Comparison of ENCODE assay signal across 18 mouse cellular contexts in genomic region chr14:60559376-60559775, GRCm38 (mm10).
DNase-seq lines count a peak whose midpoint lies in the region; ATAC-seq and TF ChIP-seq lines count a peak whose summit lies in the region.
"Had no signal": no experiment of that assay in that cellular context is flagged by ENCODE, and none has a peak within 500 bp of the region (broad histone marks: within the 10 kb centered on the region; RNA-seq: fewer than 3 reads in every experiment).

No protein-coding gene starts in this region.

- H3K36me3 ChIP-seq in heart, adult 2 months (ENCODE audit: control insufficient read depth, insufficient read depth, low read length), result no peaks in the 10 kb centered on the region
- H3K36me3 ChIP-seq in limb, embryonic 14.5 days (ENCODE audit: control insufficient read depth, insufficient read depth, low read length), result no peaks in the 10 kb centered on the region
- no peaks in the 10 kb centered on the region for H3K36me3 ChIP-seq in limb, embryonic 10.5 days
- H3K36me3 ChIP-seq: embryonic facial prominence, embryonic 13.5 days; forebrain, embryonic 15.5 days; heart, embryonic 10.5 days; intestine, embryonic 15.5 days had no signal

- no peaks in the 10 kb centered on the region for H3K9me3 ChIP-seq in limb, embryonic 14.5 days (ENCODE audit: control insufficient read depth, low read length)
- H3K9me3 ChIP-seq in limb, embryonic 10.5 days (replicated peaks), result no peaks in the 10 kb centered on the region
- H3K9me3 ChIP-seq: forebrain, embryonic 15.5 days; heart, embryonic 10.5 days; intestine, embryonic 15.5 days had no signal

- no peaks in the 10 kb centered on the region for H3K79me2 ChIP-seq in heart, adult 2 months (replicated peaks; ENCODE audit: control insufficient read depth, insufficient read depth, low read length)

- H3K27me3 ChIP-seq in heart, adult 2 months (ENCODE audit: control insufficient read depth, insufficient read depth, low read length), result no peaks in the 10 kb centered on the region
- H3K27me3 ChIP-seq in limb, embryonic 14.5 days (ENCODE audit: control insufficient read depth, insufficient read depth, low read length), result no peaks in the 10 kb centered on the region
- no peaks in the 10 kb centered on the region for H3K27me3 ChIP-seq in limb, embryonic 10.5 days (ENCODE audit: low read depth, poor library complexity, severe bottlenecking)
- H3K27me3 ChIP-seq: CH12.LX; embryonic facial prominence, embryonic 13.5 days; forebrain, embryonic 15.5 days; intestine, embryonic 15.5 days had no signal

- H3K4me3 ChIP-seq in heart, adult 2 months, result no peak overlapping the region
- H3K4me3 ChIP-seq in limb, embryonic 14.5 days (replicated peaks; ENCODE audit: low read length), result no peak overlapping the region
- no peak overlapping the region for H3K4me3 ChIP-seq in limb, embryonic 10.5 days
- H3K4me3 ChIP-seq: embryonic facial prominence, embryonic 13.5 days; erythroblast, embryonic 14.5 days; forebrain, embryonic 15.5 days; heart, embryonic 10.5 days; intestine, embryonic 15.5 days had no signal

- DNase-seq in embryo, embryonic 11 days, result peak; percentile 27
- no peak for DNase-seq in embryo, embryonic 9.5 days (ENCODE audit: extremely low spot score)
- DNase-seq in heart, adult 2 months, result no peak
- no peak for DNase-seq in heart, postnatal 4 days
- DNase-seq in limb, embryonic 14.5 days (ENCODE audit: low spot score), result peak; percentile 45
- no peak for DNase-seq in limb, embryonic 10.5 days (ENCODE audit: low spot score)
- no peak for DNase-seq in testis, postnatal 14 days (ENCODE audit: low spot score)
- no peak for DNase-seq in cerebellum, adult 9-11 months
- DNase-seq: adrenal gland, adult 8-10 months; cerebellum, adult 2 months; gastrocnemius, postnatal 14 days had no signal

- H3K9ac ChIP-seq in heart, adult 2 months (ENCODE audit: low read depth, low read length), result no peak overlapping the region
- H3K9ac ChIP-seq in limb, embryonic 14.5 days (ENCODE audit: low read depth, low read length, severe bottlenecking), result no peak overlapping the region
- H3K9ac ChIP-seq: embryonic facial prominence, embryonic 13.5 days; forebrain, embryonic 15.5 days; hindbrain, embryonic 14.5 days; intestine, embryonic 15.5 days had no signal

- no peak for ATAC-seq in limb, embryonic 14.5 days (ENCODE audit: low FRiP score, low read depth)
- ATAC-seq: forebrain, embryonic 15.5 days; intestine, embryonic 15.5 days had no signal

- peak overlapping the region; percentile 15; the same call in 1 of the 2 replicates for H3K27ac ChIP-seq in heart, adult 2 months
- H3K27ac ChIP-seq in limb, embryonic 14.5 days (replicated peaks; ENCODE audit: low read depth, low read length), result no peak overlapping the region
- H3K27ac ChIP-seq in limb, embryonic 10.5 days, result no peak overlapping the region
- H3K27ac ChIP-seq: embryonic facial prominence, embryonic 13.5 days; forebrain, embryonic 15.5 days; heart, embryonic 10.5 days; hindbrain, embryonic 14.5 days; intestine, embryonic 15.5 days had no signal

- peaks cover 3% of the 10 kb centered on the region for H3K4me1 ChIP-seq in heart, adult 2 months (ENCODE audit: control insufficient read depth, insufficient read depth, low read length)
- peaks cover 8% of the 10 kb centered on the region for H3K4me1 ChIP-seq in limb, embryonic 14.5 days (ENCODE audit: control insufficient read depth, insufficient read depth, low read length)
- peaks cover 16% of the 10 kb centered on the region for H3K4me1 ChIP-seq in limb, embryonic 10.5 days
- H3K4me1 ChIP-seq: intestine, embryonic 15.5 days had no signal

- H3K4me2 ChIP-seq in limb, embryonic 14.5 days (replicated peaks; ENCODE audit: low read depth, low read length, severe bottlenecking), result no peak overlapping the region
- H3K4me2 ChIP-seq: embryonic facial prominence, embryonic 13.5 days; forebrain, embryonic 15.5 days; hindbrain, embryonic 14.5 days; intestine, embryonic 15.5 days had no signal

- no peak for TF ChIP-seq EP300 in heart, adult 2 months (IDR thresholded peaks at IDR 0.05; ENCODE audit: insufficient read depth, low read depth, low read length)

- no peak for TF ChIP-seq POLR2A in heart, adult 2 months (IDR thresholded peaks at IDR 0.05; ENCODE audit: insufficient read depth, low read depth, low read length)
- no peak for TF ChIP-seq POLR2A in limb, embryonic 14.5 days (IDR thresholded peaks at IDR 0.05; ENCODE audit: borderline replicate concordance, extremely low read depth, insufficient read depth, insufficient read length)

- no peak for TF ChIP-seq CTCF in heart, adult 2 months (IDR thresholded peaks at IDR 0.05)

- 56% methylated on average over 5 of the region's 5 CpGs for WGBS in heart, adult 2 months
- 47% methylated on average over 5 of the region's 5 CpGs for WGBS in limb, embryonic 14.5 days
- WGBS in limb, embryonic 10.5 days, result 84% methylated on average over 5 of the region's 5 CpGs

- intact Hi-C loops in heart, adult 2 months (cut with DNase I), result loop anchor here (2.0 kb wide), 1 partner anchor 29 kb away; no protein-coding TSS in a partner anchor

Comparison
In these comparisons a context has a peak if more than half of its experiments do, and no peak if none do; other contexts are left out.
1. DNase-seq: peak in embryo, embryonic 11 days (single experiment) and limb, embryonic 14.5 days (single experiment); none in embryo, embryonic 9.5 days (single experiment), heart, adult 2 months (0 of 2), heart, postnatal 4 days (single experiment), limb, embryonic 10.5 days (single experiment), testis, postnatal 14 days (single experiment) and cerebellum, adult 9-11 months (single experiment).